In the genomic region with DNA sequence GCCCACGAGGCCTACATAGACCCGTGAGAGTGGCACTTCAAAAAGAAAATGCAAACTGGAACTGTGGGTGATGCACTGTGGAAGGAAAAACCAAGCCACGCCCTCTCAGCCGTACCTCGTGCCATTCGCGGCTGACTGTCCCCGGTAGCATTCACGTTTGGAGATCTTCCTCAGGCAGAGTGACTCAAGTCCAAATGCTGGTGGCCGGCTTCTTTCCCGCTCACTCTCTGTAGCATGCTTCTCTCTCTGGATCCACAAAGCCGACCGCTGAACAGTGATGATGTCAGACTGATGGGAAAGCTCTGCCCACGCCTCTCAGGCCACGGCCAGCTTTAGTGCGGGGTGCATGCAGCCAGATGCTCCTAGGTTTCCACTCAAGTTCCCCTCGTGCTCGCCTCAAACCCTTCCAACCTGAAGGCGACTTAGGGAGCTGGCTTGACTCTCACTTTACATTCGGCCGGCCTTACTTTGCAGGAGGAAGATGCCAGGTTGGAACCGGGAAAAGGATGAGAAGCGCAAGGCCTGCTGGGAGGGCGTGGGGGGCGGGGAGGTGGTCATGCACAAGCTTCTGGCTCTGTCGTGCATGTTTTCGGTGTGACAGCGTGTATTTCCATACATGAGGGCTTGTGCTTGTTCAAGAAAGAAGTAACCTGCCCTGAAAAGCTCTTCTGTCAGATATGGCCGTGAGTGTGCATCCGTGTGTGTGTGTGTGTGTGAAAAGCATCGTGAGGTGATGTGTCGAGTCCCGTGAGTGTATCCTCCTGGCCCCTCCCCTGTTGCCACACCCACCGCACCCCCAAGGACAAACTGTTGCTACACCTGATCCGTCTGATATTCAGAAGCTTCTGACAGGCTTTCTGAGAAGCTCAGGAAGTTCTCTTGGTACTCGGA, we compare ENCODE assay signal across 9 mouse cellular contexts. TPM values are rescaled to one million over a fixed set of nuclear protein-coding genes. Genes with fewer than 3 reads are reported as not detected.
DNase-seq lines count a peak whose midpoint lies in the region; ATAC-seq lines count a peak whose summit lies in the region.
"Had no signal": no experiment of that assay in that cellular context is flagged by ENCODE, and none has a peak within 500 bp of the region (broad histone marks: within the 10 kb centered on the region; RNA-seq: fewer than 3 reads in every experiment).

No protein-coding gene starts in this region.

- no peak for DNase-seq in cerebellum, adult 11 months
- peak; percentile 32 for DNase-seq in CD4-positive helper T cell, adult 2 months (ENCODE audit: low read depth, low spot score)
- DNase-seq in embryo, embryonic 11 days, result peak; percentile 46
- DNase-seq in hindbrain, embryonic 11.5 days (ENCODE audit: low spot score), result peak; percentile 49
- DNase-seq in liver, embryonic 13.5 days, result no peak
- no peak for DNase-seq in urinary bladder, postnatal 10 days (ENCODE audit: low spot score)

- no peaks in the 10 kb centered on the region for H3K9me3 ChIP-seq in hindbrain, embryonic 11.5 days (ENCODE audit: control insufficient read depth, low read length)
- no peaks in the 10 kb centered on the region for H3K9me3 ChIP-seq in liver, embryonic 13.5 days (replicated peaks)
- H3K9me3 ChIP-seq in neural tube, embryonic 15.5 days (replicated peaks), result no peaks in the 10 kb centered on the region

- H3K27me3 ChIP-seq in hindbrain, embryonic 11.5 days (ENCODE audit: control insufficient read depth, insufficient read depth, low read length), result no peaks in the 10 kb centered on the region
- H3K27me3 ChIP-seq in liver, embryonic 13.5 days, result 0 out of 2 replicates have a peak, but pooled peaks cover 3% of the 10 kb centered on the region
- H3K27me3 ChIP-seq in neural tube, embryonic 15.5 days (replicated peaks), result no peaks in the 10 kb centered on the region

- H3K9ac ChIP-seq in hindbrain, embryonic 11.5 days (ENCODE audit: low read depth, low read length), result peak overlapping the region; percentile 52
- H3K9ac ChIP-seq in liver, embryonic 13.5 days, result no peak overlapping the region
- no peak overlapping the region for H3K9ac ChIP-seq in neural tube, embryonic 15.5 days (replicated peaks)

- peak overlapping the region; percentile 45 for H3K4me2 ChIP-seq in hindbrain, embryonic 11.5 days (replicated peaks; ENCODE audit: low read depth, low read length)
- H3K4me2 ChIP-seq in liver, embryonic 13.5 days, result peak overlapping the region; percentile 62
- peak overlapping the region; percentile 46 for H3K4me2 ChIP-seq in neural tube, embryonic 15.5 days

- ATAC-seq in cerebellum, adult (ENCODE audit: insufficient number of reproducible peaks, low FRiP score, low TSS enrichment), result peak; percentile 41
- peak; percentile 53; the same call in 1 of the 2 replicates for ATAC-seq in hindbrain, embryonic 11.5 days (ENCODE audit: low FRiP score)
- 0 out of 2 replicates have a peak, but pooled peaks have one; percentile 20 for ATAC-seq in liver, embryonic 13.5 days (ENCODE audit: low read depth)
- peak; percentile 42; the same call in 1 of the 2 replicates for ATAC-seq in neural tube, embryonic 15.5 days (ENCODE audit: low FRiP score)

- 38% methylated on average over 36 of the region's 36 CpGs for WGBS in hindbrain, embryonic 11.5 days
- WGBS in liver, embryonic 13.5 days (ENCODE audit: insufficient replicate concordance), result 27% methylated on average over 36 of the region's 36 CpGs
- WGBS in neural tube, embryonic 15.5 days, result 30% methylated on average over 36 of the region's 36 CpGs

- no peak overlapping the region for H3K27ac ChIP-seq in hindbrain, embryonic 11.5 days (ENCODE audit: low read depth, low read length)
- H3K27ac ChIP-seq in liver, embryonic 13.5 days, result no peak overlapping the region
- no peak overlapping the region for H3K27ac ChIP-seq in neural tube, embryonic 15.5 days (replicated peaks)
- H3K27ac ChIP-seq: macrophage had no signal

- no peaks in the 10 kb centered on the region for H3K36me3 ChIP-seq in hindbrain, embryonic 11.5 days (ENCODE audit: control insufficient read depth, insufficient read depth, low read length)
- H3K36me3 ChIP-seq in liver, embryonic 13.5 days, result no peaks in the 10 kb centered on the region
- H3K36me3 ChIP-seq in neural tube, embryonic 15.5 days, result 0 out of 2 replicates have a peak, but pooled peaks cover 3% of the 10 kb centered on the region

- H3K4me3 ChIP-seq in hindbrain, embryonic 11.5 days (ENCODE audit: low read depth, low read length), result peak overlapping the region; percentile 30
- peak overlapping the region; percentile 42 for H3K4me3 ChIP-seq in liver, embryonic 13.5 days (replicated peaks)
- H3K4me3 ChIP-seq in neural tube, embryonic 15.5 days (replicated peaks), result peak overlapping the region; percentile 16

- H3K4me1 ChIP-seq in hindbrain, embryonic 11.5 days (replicated peaks; ENCODE audit: control insufficient read depth, insufficient read depth, low read length), result no peaks in the 10 kb centered on the region
- H3K4me1 ChIP-seq in liver, embryonic 13.5 days (replicated peaks), result peaks cover 13% of the 10 kb centered on the region; the same call in 1 of the 2 replicates
- H3K4me1 ChIP-seq in neural tube, embryonic 15.5 days, result peaks cover 23% of the 10 kb centered on the region

RNA-seq across cellular contexts. Expression of gene Enoph1, which starts 39.5 kb away (rescaled TPM):
- polyA plus RNA-seq in hindbrain, embryonic 11.5 days (2014; fragmentation: Nextera tagmentation; extraction: Ambion mirVana), result 47.6 and 48.8 TPM in 2 replicates
- polyA plus RNA-seq in liver, embryonic 13.5 days (2015; fragmentation: Nextera tagmentation; extraction: Ambion mirVana), result 25.8 and 29.3 TPM in 2 replicates
- 52.3 and 53.4 TPM in 2 replicates for polyA plus RNA-seq in neural tube, embryonic 15.5 days (2015; fragmentation: Nextera tagmentation; extraction: Ambion mirVana)

RNA-seq across cellular contexts. Expression of gene Hnrnpdl, which starts 39.8 kb away (rescaled TPM):
- 268 and 286 TPM in 2 replicates for polyA plus RNA-seq in hindbrain, embryonic 11.5 days (2014; fragmentation: Nextera tagmentation; extraction: Ambion mirVana)
- 63.6 and 67.9 TPM in 2 replicates for polyA plus RNA-seq in liver, embryonic 13.5 days (2015; fragmentation: Nextera tagmentation; extraction: Ambion mirVana)
- 172 and 181 TPM in 2 replicates for polyA plus RNA-seq in neural tube, embryonic 15.5 days (2015; fragmentation: Nextera tagmentation; extraction: Ambion mirVana)

Comparison
In these comparisons a context has a peak if more than half of its experiments do, and no peak if none do; other contexts are left out.
1. DNase-seq: peak in CD4-positive helper T cell, adult 2 months (single experiment), embryo, embryonic 11 days (single experiment) and hindbrain, embryonic 11.5 days (single experiment); none in cerebellum, adult 11 months (single experiment), liver, embryonic 13.5 days (single experiment) and urinary bladder, postnatal 10 days (single experiment).
2. Peak in every context shown above with its lines, with median percentiles within 50 percentile points of each other: ATAC-seq, H3K4me2 ChIP-seq and H3K4me3 ChIP-seq.